13 mouse cellular contexts compared by ENCODE assay signal in genomic region chr10:62804106-62804505, GRCm38 (mm10). TPM values are rescaled to one million over a fixed set of nuclear protein-coding genes. Genes with fewer than 3 reads are reported as not detected.
DNase-seq lines count a peak whose midpoint lies in the region; ATAC-seq and TF ChIP-seq lines count a peak whose summit lies in the region.
"Had no signal": no experiment of that assay in that cellular context is flagged by ENCODE, and none has a peak within 500 bp of the region (broad histone marks: within the 10 kb centered on the region; RNA-seq: fewer than 3 reads in every experiment).

No protein-coding gene starts in this region.

- no peaks in the 10 kb centered on the region for H3K36me3 ChIP-seq in kidney, postnatal 0 days (ENCODE audit: insufficient read depth, low read length)
- no peaks in the 10 kb centered on the region for H3K36me3 ChIP-seq in CH12.LX (replicated peaks in 1 of 2; ENCODE audit: control insufficient read depth in 1 of 2, insufficient read depth in 1 of 2, low read length in 1 of 2)
- H3K36me3 ChIP-seq: liver, embryonic 13.5 days had no signal

- no peak overlapping the region for H3K27ac ChIP-seq in kidney, postnatal 0 days
- no peak overlapping the region for H3K27ac ChIP-seq in CH12.LX (ENCODE audit: insufficient read depth, low read depth)
- H3K27ac ChIP-seq: hindbrain, embryonic 14.5 days; liver, embryonic 13.5 days had no signal

- peak; percentile 47 for TF ChIP-seq CTCF in kidney, postnatal 0 days (IDR thresholded peaks at IDR 0.05; ENCODE audit: low read depth)
- TF ChIP-seq CTCF in CH12.LX (conservative IDR thresholded peaks at IDR 0.05 in 1 of 2, IDR thresholded peaks at IDR 0.05 in 1 of 2; ENCODE audit: low read depth in 2 of 2, low read length in 2 of 2) = peak; percentile 25 to 74; a peak in 3 of 4 replicates

- 84% methylated on average over 2 of the region's 2 CpGs for WGBS in kidney, postnatal 0 days

- TF ChIP-seq POLR2A in CH12.LX (IDR thresholded peaks at IDR 0.05; ENCODE audit: low read depth, low read length) = no peak

- no peak for ATAC-seq in kidney, postnatal 0 days (replicated peaks; ENCODE audit: low FRiP score, low read depth)
- peak; percentile 52 for ATAC-seq in common myeloid progenitor, adult 5-6 weeks (replicated peaks; ENCODE audit: low read depth, poor library complexity, severe bottlenecking)
- ATAC-seq in erythroblast, adult 5-6 weeks (replicated peaks; ENCODE audit: low FRiP score, poor library complexity, severe bottlenecking) = no peak

- no peak overlapping the region for H3K9ac ChIP-seq in kidney, postnatal 0 days (ENCODE audit: low read depth, low read length)
- H3K9ac ChIP-seq in CH12.LX (ENCODE audit: insufficient read depth, low read depth) = no peak overlapping the region
- H3K9ac ChIP-seq: hindbrain, embryonic 14.5 days; liver, embryonic 13.5 days had no signal

- TF ChIP-seq EP300 in CH12.LX (IDR thresholded peaks at IDR 0.05; ENCODE audit: low read length) = no peak

- no peak overlapping the region for H3K4me2 ChIP-seq in kidney, postnatal 0 days (ENCODE audit: low read length)
- no peak overlapping the region for H3K4me2 ChIP-seq in CH12.LX (ENCODE audit: insufficient read depth, low read depth, poor library complexity, severe bottlenecking)
- H3K4me2 ChIP-seq: hindbrain, embryonic 14.5 days; liver, embryonic 13.5 days had no signal

- no peaks in the 10 kb centered on the region for H3K79me2 ChIP-seq in CH12.LX (replicated peaks; ENCODE audit: control insufficient read depth, extremely low read depth, insufficient read depth, poor library complexity, severe bottlenecking)

- dilution Hi-C loops in CH12.LX (cut with MboI; ENCODE audit: extremely low pct_ligation_motif_present, extremely low pct_unique_long_range_greater_than_20kb, low sequenced_read_pairs) = no loop called here

- peak; percentile 27 for DNase-seq in kidney, postnatal 0 days (ENCODE audit: low spot score)
- DNase-seq in kidney, postnatal 14 days = no peak
- DNase-seq in 3T3-L1 (ENCODE audit: low read depth, low spot score) (peak; percentile 45), CH12.LX (ENCODE audit: extremely low read depth) (peak; percentile 59), MN1 (ENCODE audit: low spot score) (no peak)
- DNase-seq in urinary bladder, postnatal 36 days (ENCODE audit: low spot score in 2 of 2) = no peak
- DNase-seq: cerebellum, adult 11-12 months; gastrocnemius, postnatal 25 days; liver, embryonic 13.5 days; thymus, postnatal 25 days had no signal

- H3K27me3 ChIP-seq in kidney, postnatal 0 days (ENCODE audit: insufficient read depth, low read length) = no peaks in the 10 kb centered on the region
- no peaks in the 10 kb centered on the region for H3K27me3 ChIP-seq in CH12.LX (replicated peaks)
- H3K27me3 ChIP-seq: liver, embryonic 13.5 days had no signal

- no peaks in the 10 kb centered on the region for H3K4me1 ChIP-seq in kidney, postnatal 0 days (replicated peaks; ENCODE audit: insufficient read depth, low read length)
- H3K4me1 ChIP-seq in CH12.LX (ENCODE audit: control insufficient read depth in 1 of 2, insufficient read depth in 2 of 2) = peaks cover 6 to 15% of the 10 kb centered on the region in 2 experiments; a peak in 3 of 4 replicates
- H3K4me1 ChIP-seq: liver, embryonic 13.5 days had no signal

- H3K4me3 ChIP-seq in kidney, postnatal 0 days (replicated peaks; ENCODE audit: low read depth, low read length) = no peak overlapping the region
- no peak overlapping the region for H3K4me3 ChIP-seq in CH12.LX (replicated peaks in 1 of 3; ENCODE audit: low read depth in 2 of 3, low read length in 2 of 3, poor library complexity in 1 of 3)
- H3K4me3 ChIP-seq: liver, embryonic 13.5 days had no signal

- peak; percentile 52 for TF ChIP-seq RAD21 in CH12.LX (IDR thresholded peaks at IDR 0.05; ENCODE audit: low read depth, low read length)

- in situ Hi-C loops in CH12.LX (cut with MboI; ENCODE audit: low pct_ligation_motif_present, low pct_unique_long_range_greater_than_20kb, low sequenced_read_pairs) = no loop called here

- no peaks in the 10 kb centered on the region for H3K9me3 ChIP-seq in kidney, postnatal 0 days (replicated peaks; ENCODE audit: low read length)
- H3K9me3 ChIP-seq in CH12.LX (replicated peaks; ENCODE audit: low read length) = no peaks in the 10 kb centered on the region
- H3K9me3 ChIP-seq: liver, embryonic 13.5 days had no signal

TF ChIP-seq in CH12.LX, 34 proteins besides CTCF, POLR2A, EP300 and RAD21:
- TF ChIP-seq SMC3 (IDR thresholded peaks at IDR 0.05; ENCODE audit: low read depth, low read length) (peak; percentile 72), IRF4 (IDR thresholded peaks at IDR 0.05; ENCODE audit: low read depth, low read length) (no peak), MEF2A (IDR thresholded peaks at IDR 0.05; ENCODE audit: borderline replicate concordance, low read depth, low read length) (peak; percentile 26; the same call in 1 of the 2 replicates), GABPA (IDR thresholded peaks at IDR 0.05; ENCODE audit: insufficient replicate concordance, low read depth, low read length) (no peak), ZKSCAN1 (IDR thresholded peaks at IDR 0.05; ENCODE audit: borderline replicate concordance, low read depth, low read length) (no peak), MAFK (IDR thresholded peaks at IDR 0.05; ENCODE audit: insufficient replicate concordance, low read length) (no peak), UBTF (IDR thresholded peaks at IDR 0.05; ENCODE audit: low read depth, low read length) (no peak), TCF12 (IDR thresholded peaks at IDR 0.05; ENCODE audit: low read depth, low read length) (no peak), USF1 (IDR thresholded peaks at IDR 0.05; ENCODE audit: low read depth, low read length) (no peak), KAT2A (IDR thresholded peaks at IDR 0.05; ENCODE audit: insufficient replicate concordance, low read length) (no peak), ZMIZ1 (IDR thresholded peaks at IDR 0.05; ENCODE audit: low read depth, low read length) (no peak)

RNA-seq across cellular contexts. Expression of gene Ccar1, which starts 12.0 kb away (rescaled TPM):
- 84.2 and 91.3 TPM in 2 replicates for polyA plus RNA-seq in kidney, postnatal 0 days (2015; fragmentation: Nextera tagmentation; extraction: Ambion mirVana)
- total RNA-seq in CH12.LX (2012; rRNA removed) (41.5 and 57.0 TPM in 2 replicates), CH12.LX (2014; rRNA removed) (43.1 and 48.4 TPM in 2 replicates)
- polyA plus RNA-seq in CH12.LX (2012; ENCODE audit: insufficient read length, low read depth) = 125 and 134 TPM in 2 replicates
- 135 and 141 TPM in 2 replicates for total RNA-seq in common myeloid progenitor, adult 5-6 weeks (2017)
- total RNA-seq in erythroblast, adult 5-6 weeks (2015; ENCODE audit: low replicate concordance) = 49.9 and 82.2 TPM in 2 replicates
- 59.5 and 98.3 TPM in 2 replicates for total RNA-seq in erythroblast, adult 5-6 weeks (2017; ENCODE audit: low replicate concordance)

Comparison
In these comparisons a context has a peak if more than half of its experiments do, and no peak if none do; other contexts are left out.
1. DNase-seq: peak in kidney, postnatal 0 days (single experiment), 3T3-L1 (single experiment) and CH12.LX (single experiment); none in kidney, postnatal 14 days (single experiment), urinary bladder, postnatal 36 days (0 of 2) and MN1 (single experiment).